Mouse (Mus musculus): Measurements from ENCODE around the gene Vmn1r104.
"Not testable (repeated sequence)": the region's sequence is repeated elsewhere in the genome, so short reads cannot be mapped to it uniquely, and the experiment has no call there.

Gene Vmn1r104

GRCm38 (mm10) chr7:20533537-20533936 lies at the start of gene Vmn1r104:
Vmn1r104 (plus strand) TSS chr7:20533837.
- DNase-seq: not testable (repeated sequence)

- DNase-seq: not testable (repeated sequence)
Observed at GRCm38 (mm10) chr7:20510434-20510833, 23.2 kb upstream of the Vmn1r104 start, which contains the start of gene Vmn1r103. Vmn1r103 (minus strand) TSS chr7:20510534.

GRCm38 (mm10) chr7:20545657-20546056 lies 12.0 kb downstream of the Vmn1r104 start, which contains the start of gene Gm5726:
Gm5726 (minus strand) TSS chr7:20545757.
- not testable (repeated sequence) for DNase-seq

- DNase-seq: not testable (repeated sequence)
Observed at GRCm38 (mm10) chr7:20576141-20576540, 42.5 kb downstream of the Vmn1r104 start, which contains the start of gene Gm4141. Gm4141 (minus strand) TSS chr7:20576241.
